Mouse (Mus musculus) layer of hippocampus, adult 9-10 months (tissue): ENCODE results near the gene Lrba.

Source experiments
- DNase-seq: peaks from one replicate; pipeline ENCODE4 v3.0.0; 2022; ENCODE audit warnings: low spot score

Gene Lrba

GRCm38 (mm10) chr3:86759383-86759782, 534.9 kb downstream of the Lrba start:
- no peak for DNase-seq

GRCm38 (mm10) chr3:86759834-86760233, 535.4 kb downstream of the Lrba start:
- no peak for DNase-seq

GRCm38 (mm10) chr3:86760474-86760873, 536.0 kb downstream of the Lrba start:
- DNase-seq: no peak

- DNase-seq: peak; percentile 79
Measured at GRCm38 (mm10) chr3:86761095-86762035, 536.9 kb downstream of the Lrba start.

- no peak for DNase-seq
Measured at GRCm38 (mm10) chr3:86762036-86762415, 537.5 kb downstream of the Lrba start.

GRCm38 (mm10) chr3:86762456-86762855, 538.0 kb downstream of the Lrba start:
- DNase-seq: no peak

GRCm38 (mm10) chr3:86768553-86768952, 544.1 kb downstream of the Lrba start:
- DNase-seq: no peak

GRCm38 (mm10) chr3:86768969-86769368, 544.5 kb downstream of the Lrba start:
- DNase-seq: no peak

GRCm38 (mm10) chr3:86774566-86775443, 550.3 kb downstream of the Lrba start:
- no peak for DNase-seq

GRCm38 (mm10) chr3:86775444-86775828, 551.0 kb downstream of the Lrba start:
- no peak for DNase-seq

GRCm38 (mm10) chr3:86779704-86780103, 555.2 kb downstream of the Lrba start:
- DNase-seq: no peak

- no peak for DNase-seq
Measured at GRCm38 (mm10) chr3:86784051-86784450, 559.6 kb downstream of the Lrba start.

- no peak for DNase-seq
Measured at GRCm38 (mm10) chr3:86784930-86785329, 560.5 kb downstream of the Lrba start.

GRCm38 (mm10) chr3:86786280-86786679, 561.8 kb downstream of the Lrba start:
- DNase-seq: no peak

GRCm38 (mm10) chr3:86786845-86787351, 562.4 kb downstream of the Lrba start:
- no peak for DNase-seq

GRCm38 (mm10) chr3:86787423-86788123, 563.1 kb downstream of the Lrba start:
- no peak for DNase-seq

GRCm38 (mm10) chr3:86788711-86789110, 564.2 kb downstream of the Lrba start:
- DNase-seq: no peak

- DNase-seq: no peak
Measured at GRCm38 (mm10) chr3:86789752-86790151, 565.3 kb downstream of the Lrba start.

- no peak for DNase-seq
Measured at GRCm38 (mm10) chr3:86793264-86793663, 568.8 kb downstream of the Lrba start.

- DNase-seq: no peak
Measured at GRCm38 (mm10) chr3:86793720-86794191, 569.3 kb downstream of the Lrba start.

- DNase-seq: no peak
Measured at GRCm38 (mm10) chr3:86796716-86797115, 572.2 kb downstream of the Lrba start.
